Mouse (Mus musculus): ENCODE data around the gene Lhfp. TPM values are rescaled to one million over a fixed set of nuclear protein-coding genes. Genes with fewer than 3 reads are reported as not detected.

The Lhfp gene
- polyA plus RNA-seq, 1 experiment = 12.1 TPM

GRCm38 (mm10) chr3:53043206-53043780 is 2.0 kb downstream of the Lhfp start:
- H3K27ac ChIP-seq (ENCODE audit: insufficient read depth, low read length) = no peak overlapping the region

GRCm38 (mm10) chr3:53044238-53044637 is 2.9 kb downstream of the Lhfp start:
- Histone ChIP-seq H3K27ac (ENCODE audit: insufficient read depth, low read length) (no peak overlapping the region), H3K27me3 (ENCODE audit: control insufficient read depth, insufficient read depth, low read length, poor library complexity, severe bottlenecking) (peaks cover 6% of the 10 kb centered on the region; the same call in 1 of the 2 replicates), H3K4me3 (ENCODE audit: low read depth, low read length) (no peak overlapping the region), H3K4me1 (ENCODE audit: control insufficient read depth, insufficient read depth, low read length) (no peaks in the 10 kb centered on the region), H3K9ac (ENCODE audit: low read depth, poor library complexity, severe bottlenecking) (no peak overlapping the region), H3K36me3 (ENCODE audit: control insufficient read depth, insufficient read depth, low read length, poor library complexity, severe bottlenecking) (no peaks in the 10 kb centered on the region), H3K9me3 (replicated peaks; ENCODE audit: control insufficient read depth, insufficient read depth, low read length, poor library complexity, severe bottlenecking) (no peaks in the 10 kb centered on the region)
- no peak for TF ChIP-seq CTCF (IDR thresholded peaks at IDR 0.05; ENCODE audit: low read depth, low read length)

More at GRCm38 (mm10) chr3:53043206-53043780, 2.0 kb downstream of the Lhfp start:
- H3K4me3 ChIP-seq (ENCODE audit: low read depth, low read length) = no peak overlapping the region
- peaks cover 6% of the 10 kb centered on the region; the same call in 1 of the 2 replicates for H3K27me3 ChIP-seq (ENCODE audit: control insufficient read depth, insufficient read depth, low read length, poor library complexity, severe bottlenecking)
- H3K9me3 ChIP-seq (replicated peaks; ENCODE audit: control insufficient read depth, insufficient read depth, low read length, poor library complexity, severe bottlenecking) = no peaks in the 10 kb centered on the region
- TF ChIP-seq CTCF (IDR thresholded peaks at IDR 0.05; ENCODE audit: low read depth, low read length) (no peak), POLR2A (IDR thresholded peaks at IDR 0.05; ENCODE audit: insufficient read depth, low read length) (no peak), EP300 (IDR thresholded peaks at IDR 0.05; ENCODE audit: insufficient read depth, low read depth, low read length) (no peak)
- no peaks in the 10 kb centered on the region for H3K36me3 ChIP-seq (ENCODE audit: control insufficient read depth, insufficient read depth, low read length, poor library complexity, severe bottlenecking)
- H3K9ac ChIP-seq (ENCODE audit: low read depth, poor library complexity, severe bottlenecking) = no peak overlapping the region
- H3K4me1 ChIP-seq (ENCODE audit: control insufficient read depth, insufficient read depth, low read length) = no peaks in the 10 kb centered on the region

- H3K27me3 ChIP-seq (ENCODE audit: control insufficient read depth, insufficient read depth, low read length, poor library complexity, severe bottlenecking) = peaks cover 5% of the 10 kb centered on the region; the same call in 1 of the 2 replicates
- no peaks in the 10 kb centered on the region for H3K4me1 ChIP-seq (ENCODE audit: control insufficient read depth, insufficient read depth, low read length)
- H3K9ac ChIP-seq (ENCODE audit: low read depth, poor library complexity, severe bottlenecking) = no peak overlapping the region
- TF ChIP-seq CTCF (IDR thresholded peaks at IDR 0.05; ENCODE audit: low read depth, low read length) (no peak), POLR2A (IDR thresholded peaks at IDR 0.05; ENCODE audit: insufficient read depth, low read length) (no peak), EP300 (IDR thresholded peaks at IDR 0.05; ENCODE audit: insufficient read depth, low read depth, low read length) (no peak)
- H3K27ac ChIP-seq (ENCODE audit: insufficient read depth, low read length) = no peak overlapping the region
- H3K36me3 ChIP-seq (ENCODE audit: control insufficient read depth, insufficient read depth, low read length, poor library complexity, severe bottlenecking) = no peaks in the 10 kb centered on the region
- no peaks in the 10 kb centered on the region for H3K9me3 ChIP-seq (replicated peaks; ENCODE audit: control insufficient read depth, insufficient read depth, low read length, poor library complexity, severe bottlenecking)
- no peak overlapping the region for H3K4me3 ChIP-seq (ENCODE audit: low read depth, low read length)
These were observed 3.5 kb downstream of the Lhfp start for GRCm38 (mm10) chr3:53044682-53045299.

GRCm38 (mm10) chr3:53045697-53046096 is 4.4 kb downstream of the Lhfp start:
- TF ChIP-seq EP300 (IDR thresholded peaks at IDR 0.05; ENCODE audit: insufficient read depth, low read depth, low read length) = no peak
- TF ChIP-seq POLR2A (IDR thresholded peaks at IDR 0.05; ENCODE audit: insufficient read depth, low read length) = no peak
- Histone ChIP-seq H3K27ac (ENCODE audit: insufficient read depth, low read length) (no peak overlapping the region), H3K4me1 (ENCODE audit: control insufficient read depth, insufficient read depth, low read length) (no peaks in the 10 kb centered on the region), H3K9me3 (replicated peaks; ENCODE audit: control insufficient read depth, insufficient read depth, low read length, poor library complexity, severe bottlenecking) (no peaks in the 10 kb centered on the region), H3K4me3 (ENCODE audit: low read depth, low read length) (no peak overlapping the region), H3K9ac (ENCODE audit: low read depth, poor library complexity, severe bottlenecking) (no peak overlapping the region), H3K36me3 (ENCODE audit: control insufficient read depth, insufficient read depth, low read length, poor library complexity, severe bottlenecking) (no peaks in the 10 kb centered on the region), H3K27me3 (ENCODE audit: control insufficient read depth, insufficient read depth, low read length, poor library complexity, severe bottlenecking) (0 out of 2 replicates have a peak, but pooled peaks cover 5% of the 10 kb centered on the region)

- H3K27me3 ChIP-seq (ENCODE audit: control insufficient read depth, insufficient read depth, low read length, poor library complexity, severe bottlenecking) = 0 out of 2 replicates have a peak, but pooled peaks cover 5% of the 10 kb centered on the region
- no peak overlapping the region for H3K4me3 ChIP-seq (ENCODE audit: low read depth, low read length)
- H3K4me1 ChIP-seq (ENCODE audit: control insufficient read depth, insufficient read depth, low read length) = no peaks in the 10 kb centered on the region
- H3K27ac ChIP-seq (ENCODE audit: insufficient read depth, low read length) = no peak overlapping the region
- TF ChIP-seq CTCF (IDR thresholded peaks at IDR 0.05; ENCODE audit: low read depth, low read length) (no peak), POLR2A (IDR thresholded peaks at IDR 0.05; ENCODE audit: insufficient read depth, low read length) (no peak), EP300 (IDR thresholded peaks at IDR 0.05; ENCODE audit: insufficient read depth, low read depth, low read length) (no peak)
- no peak overlapping the region for H3K9ac ChIP-seq (ENCODE audit: low read depth, poor library complexity, severe bottlenecking)
- H3K9me3 ChIP-seq (replicated peaks; ENCODE audit: control insufficient read depth, insufficient read depth, low read length, poor library complexity, severe bottlenecking) = no peaks in the 10 kb centered on the region
- no peaks in the 10 kb centered on the region for H3K36me3 ChIP-seq (ENCODE audit: control insufficient read depth, insufficient read depth, low read length, poor library complexity, severe bottlenecking)
These were observed 5.0 kb downstream of the Lhfp start for GRCm38 (mm10) chr3:53046371-53046770.

GRCm38 (mm10) chr3:53052385-53052784 is 11.1 kb downstream of the Lhfp start:
- H3K27ac ChIP-seq (ENCODE audit: insufficient read depth, low read length) = no peak overlapping the region
- H3K27me3 ChIP-seq (ENCODE audit: control insufficient read depth, insufficient read depth, low read length, poor library complexity, severe bottlenecking) = no peaks in the 10 kb centered on the region
- no peaks in the 10 kb centered on the region for H3K4me1 ChIP-seq (ENCODE audit: control insufficient read depth, insufficient read depth, low read length)
- no peak overlapping the region for H3K4me3 ChIP-seq (ENCODE audit: low read depth, low read length)
- no peak for TF ChIP-seq CTCF (IDR thresholded peaks at IDR 0.05; ENCODE audit: low read depth, low read length)
- no peak for TF ChIP-seq EP300 (IDR thresholded peaks at IDR 0.05; ENCODE audit: insufficient read depth, low read depth, low read length)
- no peak for TF ChIP-seq POLR2A (IDR thresholded peaks at IDR 0.05; ENCODE audit: insufficient read depth, low read length)
- H3K36me3 ChIP-seq (ENCODE audit: control insufficient read depth, insufficient read depth, low read length, poor library complexity, severe bottlenecking) = no peaks in the 10 kb centered on the region
- H3K9ac ChIP-seq (ENCODE audit: low read depth, poor library complexity, severe bottlenecking) = no peak overlapping the region
- H3K9me3 ChIP-seq (replicated peaks; ENCODE audit: control insufficient read depth, insufficient read depth, low read length, poor library complexity, severe bottlenecking) = no peaks in the 10 kb centered on the region

All from ES-Bruce4 (cell line).